Mouse (Mus musculus) embryonic stem cell, embryonic (primary cell): ENCODE results near the gene Arhgef17.

Source experiments
- CTCF ChIA-PET, 4 experiments: fragments of 300-600 bp in 2 of 4; fragments of 350-600 bp in 2 of 4; sonication (Branson Sonifier 250); formaldehyde crosslinking; loops; one replicate each; lab custom pipeline; 2022; ENCODE audit warnings: inconsistent platforms in 2 of 4; lab: Charles Lee
- POLR2A ChIA-PET, 4 experiments: fragments of 300-600 bp in 2 of 4; fragments of 350-600 bp in 2 of 4; sonication (Branson Sonifier 250); formaldehyde crosslinking; loops; one replicate each; lab custom pipeline; 2022; ENCODE audit warnings: antibody characterized with exemption in 4 of 4, inconsistent platforms in 1 of 4; lab: Charles Lee

The Arhgef17 gene

DNA sequence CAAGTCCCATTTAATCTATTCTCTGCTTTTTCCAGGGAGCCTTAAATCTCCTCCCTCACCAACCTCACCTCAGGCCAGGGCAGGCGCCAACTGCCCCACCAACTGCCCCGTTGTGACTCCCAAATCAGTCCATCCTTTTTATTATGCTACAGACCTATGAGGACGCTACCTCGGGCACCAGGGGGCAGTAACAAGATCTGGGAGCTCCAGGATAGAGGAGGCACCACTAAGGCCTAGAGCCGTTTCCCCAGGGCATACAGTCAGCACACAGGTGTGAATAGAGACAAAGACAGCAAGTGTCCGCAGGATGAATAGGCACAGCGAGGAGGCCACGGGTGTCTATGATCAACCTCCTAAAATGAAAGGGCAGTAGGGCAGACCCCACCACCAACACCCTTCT lies 23.3 kb downstream of the Arhgef17 start:
- CTCF ChIA-PET: interaction anchor here (0.6 to 3.3 kb wide), 46 partner anchors 8 to 629 kb away, joined by 3 to 39 read pairs (median 4); partner anchors contain the start of genes Arhgef17 (in 3 of the 4), Atg16l2 (in 1 of the 4) and Relt (in 1 of the 4)
- POLR2A ChIA-PET: interaction anchor here in 3 of 4 experiments (0.7 to 3.4 kb wide), 18 partner anchors 9 to 393 kb away, joined by 3 to 20 read pairs (median 3); partner anchors contain the start of genes Arhgef17 (in 2 of the 3) and Atg16l2 (in 1 of the 3)

DNA sequence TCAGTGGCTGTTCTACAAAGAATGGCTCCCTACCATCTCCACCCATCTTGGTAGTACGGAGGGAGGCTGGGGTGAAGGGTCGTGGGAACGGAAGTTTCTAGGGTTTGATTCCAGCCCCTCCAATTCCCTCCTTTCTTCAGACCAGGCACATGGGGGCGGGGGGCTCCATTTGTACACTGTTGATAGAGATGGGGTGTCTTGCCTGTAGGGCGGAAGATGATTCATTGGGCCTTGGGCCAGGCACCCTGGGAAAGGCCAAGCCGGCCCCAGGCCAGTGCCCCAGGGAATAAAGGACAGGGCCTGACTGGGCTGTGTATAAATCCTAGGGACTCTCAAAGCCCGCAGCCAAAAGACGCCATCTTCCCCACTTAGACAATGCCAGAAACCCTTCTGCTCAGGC lies 23.8 kb downstream of the Arhgef17 start:
- CTCF ChIA-PET: interaction anchor here (0.8 to 3.3 kb wide), 43 partner anchors 9 to 629 kb away, joined by 3 to 39 read pairs (median 4); partner anchors contain the start of genes Arhgef17 (in 3 of the 4), Atg16l2 (in 1 of the 4) and Relt (in 1 of the 4)
- POLR2A ChIA-PET: interaction anchor here in 3 of 4 experiments (0.7 to 3.4 kb wide), 16 partner anchors 10 to 394 kb away, joined by 3 to 20 read pairs (median 4); partner anchors contain the start of genes Arhgef17 (in 2 of the 3) and Atg16l2 (in 1 of the 3)

DNA sequence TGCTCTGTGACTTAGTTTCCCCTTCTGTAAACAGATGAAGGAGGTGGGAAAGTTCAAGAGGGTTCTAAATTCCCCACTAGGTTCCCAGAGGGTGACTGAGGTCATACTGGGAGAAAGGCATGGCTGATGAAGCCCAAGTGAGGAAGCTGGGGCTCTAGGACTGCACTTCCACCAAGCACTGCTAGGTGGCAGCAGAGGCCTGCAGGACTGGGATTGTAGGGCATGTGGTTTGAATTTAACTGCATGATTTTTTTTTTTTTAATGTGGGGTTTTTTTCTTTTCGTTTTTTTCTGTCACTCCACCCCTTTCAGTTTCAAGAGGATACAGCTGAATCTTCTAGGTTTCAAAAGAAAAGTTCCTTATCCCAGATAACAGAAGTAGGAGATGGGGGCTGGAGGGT lies 24.7 kb downstream of the Arhgef17 start:
- POLR2A ChIA-PET: interaction anchor here in 3 of 4 experiments (0.6 to 3.4 kb wide), 13 partner anchors 11 to 155 kb away, joined by 3 to 20 read pairs (median 4); partner anchors contain the start of gene Arhgef17 (in 2 of the 3)
- CTCF ChIA-PET: interaction anchor here (0.5 to 3.3 kb wide), 29 partner anchors 10 to 794 kb away, joined by 3 to 39 read pairs (median 4); partner anchors contain the start of gene Arhgef17 (in 2 of the 4)

DNA sequence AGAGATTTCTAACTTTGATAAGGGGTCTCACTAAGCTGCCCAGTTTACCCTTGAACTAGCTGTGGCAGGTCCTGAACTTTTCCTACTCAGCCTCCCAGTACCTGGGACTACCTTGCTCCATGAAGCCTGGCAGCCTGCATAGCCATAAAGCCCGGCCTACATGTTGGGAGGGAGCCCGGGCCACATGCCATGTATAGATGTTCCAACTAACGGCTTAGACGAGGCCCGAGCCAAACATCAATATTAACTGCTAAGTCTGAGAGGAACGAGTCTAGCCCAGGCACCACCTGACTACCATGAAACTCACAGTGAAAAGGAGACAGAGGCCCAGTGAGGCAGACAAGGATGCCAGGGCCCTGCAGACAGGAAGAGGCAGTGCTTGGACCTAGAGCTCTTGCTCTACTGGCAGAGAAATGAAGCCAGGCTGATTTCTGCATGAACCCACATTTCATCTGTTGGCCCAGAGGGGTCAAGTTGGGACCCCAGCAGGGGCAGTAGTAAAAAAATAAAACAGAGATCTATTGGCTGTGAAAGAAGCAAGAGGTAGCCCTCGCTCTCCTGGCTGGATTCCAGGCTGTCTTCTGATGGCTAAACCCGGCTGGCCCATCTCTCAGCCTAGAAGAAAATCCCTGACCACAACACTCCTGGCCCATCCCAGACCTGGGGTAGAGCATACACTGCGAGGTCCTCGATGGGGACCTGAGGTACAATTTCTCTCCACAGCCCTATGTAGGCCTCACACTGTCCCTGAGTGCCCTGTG lies 25.7 kb downstream of the Arhgef17 start:
- CTCF ChIA-PET: interaction anchor here in 3 of 4 experiments (0.6 to 3.3 kb wide), 8 partner anchors 11 to 551 kb away, joined by 4 to 39 read pairs (median 6); partner anchors contain the start of gene Arhgef17 (in 1 of the 3)
- POLR2A ChIA-PET: interaction anchor here in 1 of 4 experiments (3.4 kb wide), 1 partner anchor 12 kb away, joined by 14 read pairs; no protein-coding TSS in a partner anchor

DNA sequence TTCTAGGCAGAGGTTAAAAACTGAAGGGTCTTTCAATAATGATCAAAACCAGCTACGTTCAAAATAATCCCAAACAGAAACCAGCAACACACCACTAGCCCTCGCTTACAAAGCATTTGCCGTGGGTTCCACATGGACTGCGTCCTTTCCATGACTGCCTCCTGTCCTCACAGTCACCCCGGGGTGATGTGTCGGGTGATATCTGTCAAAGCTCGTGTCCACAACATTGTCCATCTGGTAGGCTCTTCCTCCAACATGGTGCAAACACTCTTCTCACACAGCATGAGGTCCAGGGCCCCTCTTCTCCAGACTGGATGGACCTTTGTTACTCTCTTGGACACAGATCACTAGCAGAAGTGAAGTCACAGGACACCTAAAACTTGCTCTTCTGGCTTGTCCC lies 26.9 kb downstream of the Arhgef17 start:
- CTCF ChIA-PET: interaction anchor here in 2 of 4 experiments (0.5 to 0.6 kb wide), 2 partner anchors 306 to 384 kb away, joined by 3 to 4 read pairs; no protein-coding TSS in a partner anchor

DNA sequence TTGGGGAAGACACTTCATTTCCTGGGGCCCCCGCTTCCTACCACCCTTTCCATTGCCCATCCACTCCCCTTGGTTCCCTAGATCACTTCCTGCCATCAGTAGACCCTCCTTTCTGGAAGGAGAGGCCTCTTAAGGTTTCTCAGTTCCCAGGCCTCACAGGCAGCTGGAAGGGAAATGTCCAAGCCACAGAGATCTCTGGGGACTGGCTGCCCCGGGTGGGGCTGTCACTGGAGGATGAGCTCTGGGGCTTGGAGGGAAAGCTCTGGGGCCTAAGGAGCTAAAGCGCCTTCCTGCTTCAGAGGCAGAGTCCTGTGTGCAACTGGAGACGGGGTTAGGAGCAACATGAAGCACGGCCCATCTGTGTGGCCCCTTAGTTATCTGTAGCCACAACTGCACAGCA lies 27.3 kb downstream of the Arhgef17 start:
- ChIA-PET CTCF (interaction anchor here in 3 of 4 experiments (0.5 to 0.6 kb wide), 3 partner anchors 306 to 384 kb away, joined by 3 to 4 read pairs (median 3); no protein-coding TSS in a partner anchor), POLR2A (interaction anchor here in 2 of 4 experiments (0.6 to 1.9 kb wide), 5 partner anchors 14 to 498 kb away, joined by 3 to 5 read pairs (median 5); no protein-coding TSS in a partner anchor)

More for the DNA sequence above, 26.9 kb downstream of the Arhgef17 start:
- POLR2A ChIA-PET: interaction anchor here in 1 of 4 experiments (0.6 to 1.9 kb wide), 4 partner anchors 13 to 498 kb away, joined by 3 to 5 read pairs (median 5); no protein-coding TSS in a partner anchor

DNA sequence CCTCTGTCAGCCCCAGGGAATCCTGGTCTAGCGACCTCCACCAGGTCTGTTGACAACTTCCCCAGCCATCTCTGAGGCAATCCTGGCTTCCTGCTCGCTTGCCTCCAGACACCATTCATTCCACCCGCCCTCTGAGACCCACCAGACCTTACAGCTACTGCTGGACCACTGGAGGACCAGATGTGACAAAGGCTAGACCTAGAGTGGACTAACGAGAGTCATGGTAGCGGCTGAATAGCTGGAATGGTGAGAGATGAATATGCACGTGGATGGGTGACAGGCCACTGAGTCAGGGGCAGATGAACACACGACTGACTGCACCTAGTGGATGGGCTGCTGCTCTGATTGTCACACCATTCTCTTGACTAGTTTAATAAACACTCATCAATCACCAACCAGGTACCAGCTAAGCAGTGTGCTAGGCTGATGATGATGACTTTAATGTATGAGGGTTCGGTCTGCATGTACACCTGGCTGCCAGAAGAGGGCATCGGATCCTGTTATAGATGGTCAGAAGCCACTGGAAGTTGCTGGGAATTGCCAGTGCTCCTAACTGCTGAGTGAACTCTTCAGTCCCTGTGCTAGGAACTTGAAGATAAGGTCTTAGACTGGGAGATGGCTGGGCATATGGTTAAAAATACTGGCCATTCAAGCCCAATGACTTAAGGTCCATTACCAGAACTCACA lies 29.3 kb downstream of the Arhgef17 start:
- ChIA-PET POLR2A (interaction anchor here in 2 of 4 experiments (0.6 to 1.7 kb wide), 2 partner anchors 14 to 28 kb away, joined by 3 to 5 read pairs; no protein-coding TSS in a partner anchor), CTCF (interaction anchor here (0.6 to 1.7 kb wide), 17 partner anchors 10 to 393 kb away, joined by 3 to 7 read pairs (median 3); partner anchors contain the start of gene Relt (in 1 of the 4))

DNA sequence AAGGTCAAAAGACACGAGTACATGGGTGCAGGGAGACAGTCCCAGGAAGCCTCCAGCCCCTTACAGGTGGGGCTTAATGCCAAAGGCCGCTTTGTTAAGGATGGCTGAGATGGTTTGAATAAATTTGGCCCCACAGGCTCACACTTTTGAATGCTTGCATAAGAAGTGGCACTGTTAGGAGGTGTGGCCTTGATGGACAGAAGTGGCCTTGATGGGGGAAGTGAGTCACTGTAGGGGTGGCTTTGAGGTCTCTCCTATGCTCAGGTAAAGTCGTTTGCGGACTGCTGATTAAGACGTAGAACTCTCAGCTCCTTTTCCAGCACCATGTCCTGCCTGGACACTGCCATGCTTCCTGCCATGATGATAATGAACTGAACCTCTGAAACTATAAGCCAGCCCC lies 34.1 kb downstream of the Arhgef17 start:
- CTCF ChIA-PET: no interaction called here
- POLR2A ChIA-PET: no interaction called here

DNA sequence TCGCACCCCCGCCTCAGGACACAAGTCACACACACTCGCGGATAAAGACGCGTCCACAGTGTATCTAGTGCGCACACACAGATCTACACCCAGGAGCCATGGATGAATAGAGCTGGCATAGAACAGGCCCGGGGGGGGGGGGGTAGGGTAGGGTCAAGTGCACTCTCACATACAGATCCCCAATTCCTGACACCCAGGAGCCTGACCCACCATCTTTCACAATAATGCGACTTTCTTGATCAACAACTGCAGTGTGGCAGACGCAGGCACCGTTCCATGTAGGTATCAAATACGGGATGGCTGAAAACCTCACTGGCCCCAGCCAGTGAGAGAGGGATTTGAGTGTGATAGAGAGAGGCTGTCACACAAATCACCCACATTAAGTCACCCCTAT lies 37.1 kb downstream of the Arhgef17 start:
- ChIA-PET POLR2A (interaction anchor here in 2 of 4 experiments (0.6 to 1.3 kb wide), 2 partner anchors 30 to 32 kb away, joined by 3 read pairs; partner anchors contain the start of gene Relt (in 1 of the 2)), CTCF (interaction anchor here in 1 of 4 experiments (1.0 kb wide), 1 partner anchor 28 kb away, joined by 3 read pairs; no protein-coding TSS in a partner anchor)

DNA sequence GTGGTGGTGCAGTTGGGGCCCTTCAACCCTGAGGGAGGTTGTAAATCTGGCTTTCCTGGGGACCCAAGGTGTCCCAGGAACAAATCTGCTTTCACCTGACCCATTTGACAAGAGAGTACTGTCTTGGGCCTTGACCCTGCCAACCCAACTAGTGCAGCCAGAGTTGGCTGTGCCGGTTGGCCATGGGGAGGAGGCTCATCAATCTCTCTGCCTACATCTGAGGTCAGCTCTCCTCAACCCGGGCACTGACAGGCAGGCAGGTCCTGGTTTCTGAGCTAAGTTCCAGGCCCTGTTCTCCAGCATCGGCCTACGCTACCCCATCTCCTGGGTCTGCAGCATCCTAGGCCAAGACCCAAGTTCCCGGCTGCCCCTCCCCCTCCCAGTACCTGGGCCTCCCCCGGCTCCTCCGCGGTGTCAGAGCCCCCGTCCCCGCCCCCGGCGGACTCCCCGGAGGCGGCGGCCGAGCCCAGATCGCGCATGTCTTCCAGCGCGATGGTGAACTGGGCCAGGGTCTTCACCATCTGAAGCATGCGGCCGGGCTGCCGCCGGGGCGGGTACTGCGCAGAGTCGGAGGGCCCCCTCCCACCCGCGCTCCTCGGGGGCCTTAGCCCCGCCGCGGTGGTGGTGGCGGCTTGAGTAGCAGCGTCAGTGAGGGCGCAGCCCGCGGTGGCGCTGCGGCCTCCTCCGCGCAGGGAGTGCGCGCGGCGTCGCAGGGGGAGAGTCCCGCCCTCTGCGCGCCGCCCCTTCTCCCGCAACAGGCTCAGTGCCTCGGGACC lies 37.7 kb downstream of the Arhgef17 start:
- ChIA-PET POLR2A (interaction anchor here in 2 of 4 experiments (1.1 to 1.3 kb wide), 2 partner anchors 31 kb away, joined by 3 read pairs; partner anchors contain the start of gene Relt (in 2 of the 2)), CTCF (interaction anchor here in 1 of 4 experiments (0.6 kb wide), 1 partner anchor 276 kb away, joined by 3 read pairs; no protein-coding TSS in a partner anchor)

DNA sequence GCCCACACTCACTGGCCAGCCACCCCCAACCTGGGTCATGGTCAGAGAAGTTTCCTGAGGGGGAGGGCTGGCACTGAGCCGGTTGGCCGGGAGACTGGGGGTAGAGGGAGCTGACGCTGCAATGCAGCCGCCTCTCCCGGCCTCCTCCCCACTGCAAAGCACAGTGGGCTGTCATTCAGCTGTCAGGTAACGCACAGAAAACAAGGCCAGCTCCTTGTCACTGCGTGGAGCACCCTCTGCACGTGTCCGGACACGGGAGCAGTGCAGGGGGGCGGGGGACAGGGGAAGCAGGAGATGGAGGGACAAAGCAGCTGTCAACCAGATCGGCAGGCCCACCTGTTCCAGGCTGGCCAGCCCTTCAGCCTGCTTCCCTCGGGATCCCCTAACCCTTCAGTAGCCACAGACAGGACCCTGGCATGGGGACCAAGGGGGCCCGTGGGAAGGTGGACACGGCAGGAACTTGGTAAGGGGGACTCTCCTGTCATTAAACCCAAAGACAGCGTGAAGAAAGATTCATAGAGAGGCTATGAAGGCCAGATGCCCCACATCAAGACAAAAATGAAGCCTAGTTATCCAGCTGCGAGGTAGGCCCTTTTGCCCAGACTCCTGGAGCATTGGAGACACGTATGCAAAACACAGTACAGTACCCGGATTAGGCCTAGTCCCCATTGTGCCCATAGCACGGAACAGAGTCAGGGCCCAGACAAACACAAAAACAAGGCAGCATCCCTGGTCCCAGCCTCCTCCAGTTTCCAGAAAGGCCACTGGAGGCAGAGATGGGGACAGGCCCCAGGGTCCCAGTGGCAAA lies 38.5 kb downstream of the Arhgef17 start:
- ChIA-PET POLR2A (interaction anchor here in 2 of 4 experiments (0.6 to 1.1 kb wide), 3 partner anchors 30 to 418 kb away, joined by 3 to 5 read pairs (median 3); partner anchors contain the start of gene Relt (in 1 of the 2)), CTCF (interaction anchor here in 3 of 4 experiments (0.6 to 1.4 kb wide), 6 partner anchors 9 to 394 kb away, joined by 3 to 6 read pairs (median 3); no protein-coding TSS in a partner anchor)

DNA sequence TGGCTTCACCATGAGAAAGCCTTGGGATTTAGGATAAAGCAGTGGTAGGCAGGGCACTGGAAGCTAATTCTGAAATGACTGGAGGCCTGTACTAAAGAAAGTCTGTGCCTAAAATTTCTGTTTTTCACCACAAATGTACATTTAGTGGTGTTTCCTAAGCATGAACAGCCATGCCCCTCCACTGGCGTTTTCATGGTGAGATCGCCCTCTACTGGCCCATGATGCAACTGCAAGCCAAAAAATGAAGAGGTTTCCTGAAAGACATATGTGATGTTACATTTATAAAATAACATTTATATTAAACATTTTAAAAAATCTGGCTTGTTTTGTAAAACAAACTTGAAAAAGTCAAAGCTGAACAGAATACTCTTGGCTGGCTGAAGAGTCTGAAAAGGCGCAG lies 45.4 kb downstream of the Arhgef17 start:
- ChIA-PET CTCF (interaction anchor here (0.6 to 2.1 kb wide), 27 partner anchors 9 to 526 kb away, joined by 3 to 11 read pairs (median 4); partner anchors contain the start of gene Relt (in 2 of the 4)), POLR2A (interaction anchor here in 2 of 4 experiments (0.6 to 1.5 kb wide), 4 partner anchors 10 to 464 kb away, joined by 3 to 5 read pairs (median 4); partner anchors contain the start of gene Relt (in 1 of the 2))

DNA sequence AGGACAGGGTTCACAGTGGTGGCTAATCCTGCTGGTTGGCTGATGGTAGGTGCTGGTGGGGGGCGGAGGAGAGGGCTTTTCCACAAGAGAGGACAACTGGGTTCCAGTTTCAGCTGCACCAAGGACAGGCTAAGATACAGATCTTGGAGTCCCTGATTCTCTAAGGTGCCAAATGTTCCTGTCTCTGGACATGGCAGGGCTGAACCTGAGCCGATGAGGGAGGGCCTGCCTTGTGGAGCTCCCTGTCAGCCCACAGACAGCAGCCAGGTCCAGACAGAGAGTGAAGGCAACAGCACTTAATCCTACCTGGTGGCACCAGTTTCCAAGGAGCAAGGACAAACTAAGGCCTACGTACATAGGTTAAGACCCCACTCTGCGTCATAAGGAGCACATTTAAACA lies 47.4 kb downstream of the Arhgef17 start:
- CTCF ChIA-PET: interaction anchor here in 1 of 4 experiments (0.7 to 1.2 kb wide), 3 partner anchors 32 to 1092 kb away, joined by 3 to 5 read pairs (median 4); no protein-coding TSS in a partner anchor
- POLR2A ChIA-PET: interaction anchor here in 1 of 4 experiments (1.0 to 1.7 kb wide), 3 partner anchors 10 to 36 kb away, joined by 3 to 4 read pairs (median 3); no protein-coding TSS in a partner anchor

DNA sequence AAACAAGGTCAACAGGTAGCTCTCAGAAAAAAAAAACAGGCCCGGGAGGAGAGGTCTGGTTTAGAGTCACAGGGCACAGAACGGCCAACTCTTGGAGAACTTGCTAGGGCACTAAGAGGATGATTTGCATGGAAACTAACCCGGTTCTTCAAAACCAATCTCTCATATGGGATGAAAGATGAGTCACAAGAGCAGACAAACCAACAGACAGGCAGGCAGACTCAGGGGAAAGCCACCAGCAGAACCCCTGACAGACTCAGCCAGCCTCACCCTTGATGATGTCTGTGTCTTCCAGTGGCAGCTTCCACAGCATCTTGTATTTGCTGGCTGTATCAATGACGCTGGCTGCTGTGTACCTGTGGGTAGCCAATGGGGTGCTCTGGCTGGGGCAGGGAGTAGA lies 50.0 kb downstream of the Arhgef17 start:
- POLR2A ChIA-PET: interaction anchor here in 1 of 4 experiments (0.7 kb wide), 1 partner anchor 19 kb away, joined by 4 read pairs; the partner anchor contains the start of gene Relt
- CTCF ChIA-PET: interaction anchor here in 3 of 4 experiments (0.7 to 3.8 kb wide), 6 partner anchors 10 to 33 kb away, joined by 3 to 16 read pairs (median 4); partner anchors contain the start of gene Relt (in 2 of the 3)

DNA sequence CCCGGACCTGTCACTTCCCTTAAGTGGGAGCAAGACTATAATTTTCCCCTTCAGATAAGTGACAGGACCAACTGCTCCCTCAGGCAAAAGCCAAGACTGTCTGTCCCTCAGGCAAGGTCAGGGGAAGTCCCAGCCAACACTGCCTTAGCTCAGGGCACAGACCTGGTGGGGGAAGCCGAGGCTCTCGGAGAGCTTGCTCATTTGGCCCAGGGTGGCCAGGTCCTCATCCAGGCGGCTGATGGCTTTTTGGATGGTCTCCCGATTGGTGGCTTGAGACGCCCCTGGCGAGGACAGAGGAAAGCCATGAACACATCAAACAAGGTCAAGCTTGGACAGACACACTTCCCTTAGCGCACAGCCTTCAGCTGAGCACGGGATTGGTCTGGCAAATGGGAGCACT lies 50.4 kb downstream of the Arhgef17 start:
- POLR2A ChIA-PET: interaction anchor here in 2 of 4 experiments (0.7 to 2.8 kb wide), 3 partner anchors 13 to 18 kb away, joined by 3 to 10 read pairs (median 4); partner anchors contain the start of gene Relt (in 1 of the 2)
- CTCF ChIA-PET: interaction anchor here in 3 of 4 experiments (0.7 to 3.8 kb wide), 5 partner anchors 9 to 32 kb away, joined by 3 to 16 read pairs (median 5); partner anchors contain the start of gene Relt (in 2 of the 3)
